Mouse (Mus musculus) G1E (cell line): Measurements from ENCODE around the gene A030005K14Rik. TPM values are rescaled to one million over a fixed set of nuclear protein-coding genes. Genes with fewer than 3 reads are reported as not detected.

ENCODE experiments used
- ATAC-seq: 2 replicates; pipeline ENCODE4 v1.8.0; 2016; ENCODE audit warnings: mild to moderate bottlenecking; ENCODE audit not compliant: insufficient number of reproducible peaks, poor library complexity, low FRiP score, severe bottlenecking; ENCODE audit errors: extremely low read depth
- DNase-seq: peaks from one replicate; pipeline ENCODE4 v3.0.0; 2012; ENCODE audit warnings: low spot score
- H3K27me3 ChIP-seq: 2 replicates; pipeline ENCODE4 v1.6.1; 2012; ENCODE audit warnings: mild to moderate bottlenecking, low read length, inconsistent platforms; ENCODE audit not compliant: insufficient read depth
- H3K36me3 ChIP-seq: replicated peaks from 2 replicates; pipeline ENCODE3; 2012; ENCODE audit warnings: mild to moderate bottlenecking, inconsistent platforms
- H3K4me1 ChIP-seq: 2 replicates; pipeline ENCODE4 v1.6.1; 2012; ENCODE audit warnings: low read depth, low read length, inconsistent platforms, mixed read lengths; ENCODE audit not compliant: insufficient read depth
- H3K4me3 ChIP-seq: 2 replicates; pipeline ENCODE4 v1.5.1; 2012; ENCODE audit warnings: low read depth, mild to moderate bottlenecking, inconsistent platforms, low read length, moderate library complexity, mixed read lengths
- H3K9me3 ChIP-seq: replicated peaks from 2 replicates; pipeline ENCODE4 v1.6.1; 2012; ENCODE audit warnings: inconsistent platforms
- CTCF ChIP-seq: IDR thresholded peaks from 2 replicates; pipeline ENCODE4 v1.5.1; 2012; ENCODE audit warnings: low read depth, low read length, inconsistent platforms, mixed read lengths
- GATA1 ChIP-seq: IDR thresholded peaks from 2 replicates; pipeline ENCODE4 v1.6.1; 2012; ENCODE audit warnings: borderline replicate concordance, low read length, inconsistent platforms, mixed read lengths
- GATA2 ChIP-seq: IDR thresholded peaks from 2 replicates; pipeline ENCODE4 v1.6.1; 2012; ENCODE audit warnings: low read depth, low read length, inconsistent platforms, borderline replicate concordance
- POLR2AphosphoS5 ChIP-seq: IDR thresholded peaks from 2 replicates; pipeline ENCODE4 v1.6.1; 2012; ENCODE audit warnings: low read depth, low read length, inconsistent platforms; ENCODE audit not compliant: insufficient replicate concordance
- TAL1 ChIP-seq: conservative IDR thresholded peaks from 2 replicates; pipeline ENCODE4 v1.6.1; 2012; ENCODE audit warnings: low read depth, low read length, inconsistent platforms, mixed read lengths
- polyA plus RNA-seq: library from polyadenylated mRNA; stranded (reverse); fragments of >175 nt; gene quantifications from 2 replicates; pipeline ENCODE4 v1.2.3, GENCODE M21; 2012
- total RNA-seq, 2 experiments: library from RNA; stranded (forward) in 1 of 2; stranded (reverse) in 1 of 2; fragments of 200-1000 nt in 1 of 2; fragments of >200 nt in 1 of 2; fragmentation: Nextera tagmentation in 1 of 2; gene quantifications; 2 replicates each; pipeline ENCODE4 v1.2.3; 2014 to 2017

Gene A030005K14Rik
- total RNA-seq (2014; fragmentation: Nextera tagmentation) (not detected in 2 replicates), total RNA-seq (2017) (not detected in 2 replicates), polyA plus RNA-seq (not detected in 2 replicates)

- no peaks in the 10 kb centered on the region for H3K36me3 ChIP-seq
- TF ChIP-seq POLR2AphosphoS5, result no peak
- no peak for TF ChIP-seq GATA2
- no peak for TF ChIP-seq GATA1
- no peak for TF ChIP-seq TAL1
- TF ChIP-seq CTCF, result no peak
- H3K4me3 ChIP-seq, result no peak within 1 kb of the TSS
- DNase-seq (no peak), ATAC-seq (no peak)
- H3K9me3 ChIP-seq, result no peaks in the 10 kb centered on the region
- peaks cover 5% of the 10 kb centered on the region for H3K27me3 ChIP-seq
- H3K4me1 ChIP-seq, result no peaks in the 10 kb centered on the region
These were observed at the start of gene A030005K14Rik for GRCm38 (mm10) chr1:83059278-83059677. Gene A030005K14Rik (minus strand): TSS chr1:83059378.

- DNase-seq (no peak), ATAC-seq (no peak)
- TF ChIP-seq CTCF (no peak), GATA1 (no peak), POLR2AphosphoS5 (no peak), GATA2 (no peak), TAL1 (no peak)
- no peaks in the 10 kb centered on the region for H3K4me1 ChIP-seq
- H3K36me3 ChIP-seq, result no peaks in the 10 kb centered on the region
- H3K9me3 ChIP-seq, result no peaks in the 10 kb centered on the region
- no peak overlapping the region for H3K4me3 ChIP-seq
- no peaks in the 10 kb centered on the region for H3K27me3 ChIP-seq
These were observed 48.3 kb upstream of the A030005K14Rik start for GRCm38 (mm10) chr1:83107410-83107978.

DNA sequence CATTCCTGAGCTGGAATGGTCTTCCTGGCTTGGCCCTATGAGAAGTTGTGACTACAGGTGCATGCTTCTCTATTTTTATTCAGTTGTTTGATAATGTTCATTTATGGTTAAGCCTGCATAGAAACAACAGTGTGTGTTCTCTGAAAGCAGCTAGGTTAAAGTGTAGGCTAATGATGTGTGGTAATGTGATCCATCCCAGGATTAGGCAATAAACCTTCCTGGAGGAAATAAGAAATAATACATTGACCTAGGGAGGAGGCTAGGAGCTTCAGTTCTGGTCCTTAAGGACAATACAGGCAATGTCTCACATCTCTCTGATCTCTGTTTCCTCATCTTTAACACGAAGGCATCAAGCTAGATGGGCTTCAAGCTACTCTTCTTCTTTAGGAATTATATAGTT, 46.3 kb upstream of the A030005K14Rik start:
- Histone ChIP-seq H3K4me1 (no peaks in the 10 kb centered on the region), H3K36me3 (no peaks in the 10 kb centered on the region), H3K4me3 (no peak overlapping the region), H3K9me3 (no peaks in the 10 kb centered on the region), H3K27me3 (no peaks in the 10 kb centered on the region)
- DNase-seq, result no peak
- no peak for ATAC-seq
- TF ChIP-seq CTCF, result no peak
- TF ChIP-seq TAL1, result no peak
- TF ChIP-seq GATA1, result no peak
- TF ChIP-seq GATA2, result no peak
- no peak for TF ChIP-seq POLR2AphosphoS5

GRCm38 (mm10) chr1:83101891-83102290, 42.7 kb upstream of the A030005K14Rik start:
- H3K4me3 ChIP-seq, result no peak overlapping the region
- ATAC-seq (no peak), DNase-seq (no peak)
- H3K36me3 ChIP-seq, result no peaks in the 10 kb centered on the region
- no peaks in the 10 kb centered on the region for H3K9me3 ChIP-seq
- no peaks in the 10 kb centered on the region; the same call in 1 of the 2 replicates for H3K27me3 ChIP-seq
- TF ChIP-seq CTCF (no peak), TAL1 (no peak), GATA2 (no peak), GATA1 (no peak)
- H3K4me1 ChIP-seq, result no peaks in the 10 kb centered on the region

GRCm38 (mm10) chr1:83099580-83100137, 40.5 kb upstream of the A030005K14Rik start:
- H3K4me3 ChIP-seq, result no peak overlapping the region
- DNase-seq (no peak), ATAC-seq (no peak)

GRCm38 (mm10) chr1:83099160-83099559, 40.0 kb upstream of the A030005K14Rik start:
- no peak for ATAC-seq
- Histone ChIP-seq H3K36me3 (no peaks in the 10 kb centered on the region), H3K4me3 (no peak overlapping the region), H3K9me3 (no peaks in the 10 kb centered on the region), H3K4me1 (no peaks in the 10 kb centered on the region), H3K27me3 (no peaks in the 10 kb centered on the region; the same call in 1 of the 2 replicates)
- DNase-seq, result no peak
- TF ChIP-seq GATA2 (no peak), POLR2AphosphoS5 (no peak), CTCF (no peak), GATA1 (no peak), TAL1 (no peak)

More at GRCm38 (mm10) chr1:83099580-83100137, 40.5 kb upstream of the A030005K14Rik start:
- H3K27me3 ChIP-seq, result no peaks in the 10 kb centered on the region; the same call in 1 of the 2 replicates
- no peaks in the 10 kb centered on the region for H3K9me3 ChIP-seq
- TF ChIP-seq GATA2, result no peak
- TF ChIP-seq TAL1, result no peak
- no peak for TF ChIP-seq CTCF
- TF ChIP-seq GATA1, result no peak
- no peaks in the 10 kb centered on the region for H3K36me3 ChIP-seq
- no peaks in the 10 kb centered on the region for H3K4me1 ChIP-seq
